Mouse (Mus musculus) small intestine, adult 2 months (tissue): ENCODE data around the gene Ralbp1.

ENCODE experiments used
- CTCF ChIP-seq: fragments of 200-500 bp; IDR thresholded peaks from 2 replicates; pipeline ENCODE4 v1.5.1; 2012; ENCODE audit warnings: low read depth, mild to moderate bottlenecking, control low read depth, inconsistent platforms, low read length, moderate library complexity, mixed read lengths; ENCODE audit not compliant: insufficient replicate concordance, insufficient read length; ENCODE audit errors: extremely low read depth
- POLR2A ChIP-seq: fragments of 200-500 bp; IDR thresholded peaks from 2 replicates; pipeline ENCODE4 v1.6.1; 2012; ENCODE audit warnings: low read depth, mild to moderate bottlenecking, control low read depth, inconsistent platforms, low read length, moderate library complexity

GRCm38 (mm10) chr17:65869720-65870119, 15.9 kb downstream of the Ralbp1 start:
- TF ChIP-seq POLR2A = no peak
- no peak for TF ChIP-seq CTCF
